Mouse (Mus musculus) liver, embryonic 14.5 days (tissue): ENCODE data around the gene Gpr171.

Source experiments
- CTCF ChIP-seq: IDR thresholded peaks from 2 replicates; pipeline ENCODE4 v1.5.1; 2016; ENCODE audit warnings: antibody characterized with exemption, low read depth, control low read depth
- EP300 ChIP-seq: IDR thresholded peaks from 2 replicates; pipeline ENCODE4 v1.6.1; 2016; ENCODE audit warnings: antibody characterized with exemption, low read depth

- no peak for TF ChIP-seq CTCF
- TF ChIP-seq EP300: no peak
Observed at GRCm38 (mm10) chr3:59129547-59129946, 27.9 kb upstream of the Gpr171 start.
